Mouse (Mus musculus): ENCODE results near the gene Pip5k1b.
A peak's percentile ranks its signal among the peaks of the same experiment; 100 is the strongest.

The Pip5k1b gene

GRCm38 (mm10) chr19:24416975-24417658, 138.6 kb downstream of the Pip5k1b start:
- no peak for DNase-seq (ENCODE audit: low spot score)

- no peak for DNase-seq (ENCODE audit: low spot score)
These were observed 139.7 kb downstream of the Pip5k1b start for GRCm38 (mm10) chr19:24415778-24416621.

- DNase-seq (ENCODE audit: low spot score), result no peak
These were observed 146.7 kb downstream of the Pip5k1b start for GRCm38 (mm10) chr19:24408863-24409564.

GRCm38 (mm10) chr19:24404716-24405115, 151.0 kb downstream of the Pip5k1b start:
- no peak for DNase-seq (ENCODE audit: low spot score)

- no peak for DNase-seq (ENCODE audit: low spot score)
These were observed 152.4 kb downstream of the Pip5k1b start for GRCm38 (mm10) chr19:24403245-24403644.

GRCm38 (mm10) chr19:24393920-24394319, 161.8 kb downstream of the Pip5k1b start:
- no peak for DNase-seq (ENCODE audit: low spot score)

GRCm38 (mm10) chr19:24391519-24392251, 164.0 kb downstream of the Pip5k1b start:
- no peak for DNase-seq (ENCODE audit: low spot score)

- no peak for DNase-seq (ENCODE audit: low spot score)
These were observed 168.5 kb downstream of the Pip5k1b start for GRCm38 (mm10) chr19:24386956-24387865.

- DNase-seq (ENCODE audit: low spot score), result no peak
These were observed 177.2 kb downstream of the Pip5k1b start for GRCm38 (mm10) chr19:24378470-24378869.

GRCm38 (mm10) chr19:24371763-24372640, 183.7 kb downstream of the Pip5k1b start:
- DNase-seq (ENCODE audit: low spot score), result peak; percentile 53

GRCm38 (mm10) chr19:24368419-24368818, 187.3 kb downstream of the Pip5k1b start:
- DNase-seq (ENCODE audit: low spot score), result no peak

- DNase-seq (ENCODE audit: low spot score), result peak; percentile 47
These were observed 187.9 kb downstream of the Pip5k1b start for GRCm38 (mm10) chr19:24367722-24368121.

GRCm38 (mm10) chr19:24366747-24367146, 188.9 kb downstream of the Pip5k1b start:
- DNase-seq (ENCODE audit: low spot score), result no peak

GRCm38 (mm10) chr19:24362626-24363321, 192.9 kb downstream of the Pip5k1b start:
- DNase-seq (ENCODE audit: low spot score), result no peak

- DNase-seq (ENCODE audit: low spot score), result no peak
These were observed 196.4 kb downstream of the Pip5k1b start for GRCm38 (mm10) chr19:24359270-24359669.

GRCm38 (mm10) chr19:24352298-24352959, 203.2 kb downstream of the Pip5k1b start:
- DNase-seq (ENCODE audit: low spot score), result no peak

- no peak for DNase-seq (ENCODE audit: low spot score)
These were observed 211.2 kb downstream of the Pip5k1b start for GRCm38 (mm10) chr19:24344501-24344900.

- no peak for DNase-seq (ENCODE audit: low spot score)
These were observed 212.9 kb downstream of the Pip5k1b start for GRCm38 (mm10) chr19:24342786-24343185.

Data from retina, embryonic 14.5 days (tissue).